Mouse (Mus musculus) stomach, embryonic 15.5 days (tissue): ENCODE measurements around the gene Trim54. TPM values are rescaled to one million over a fixed set of nuclear protein-coding genes. Genes with fewer than 3 reads are reported as not detected.

Source experiments
- ATAC-seq: fragments of 200-750 bp; cut with Nextera tagmentation; 2 replicates; pipeline ENCODE4 v1.8.0; 2017; ENCODE audit warnings: low read depth, moderate number of reproducible peaks, moderate TSS enrichment; ENCODE audit not compliant: insufficient read depth, low FRiP score
- H3K27ac ChIP-seq: fragments of 300-500 bp; sonication (generic); 2 replicates; pipeline ENCODE4 v1.5.1; 2015; ENCODE audit warnings: mild to moderate bottlenecking, inconsistent platforms
- H3K27me3 ChIP-seq: fragments of 300-500 bp; sonication (generic); replicated peaks from 2 replicates; pipeline ENCODE4 v1.6.1; 2015; ENCODE audit warnings: inconsistent platforms
- H3K36me3 ChIP-seq: fragments of 300-500 bp; sonication (generic); 2 replicates; pipeline ENCODE4 v1.6.1; 2015; ENCODE audit warnings: inconsistent platforms
- H3K4me1 ChIP-seq: fragments of 300-500 bp; sonication (generic); 2 replicates; pipeline ENCODE4 v1.6.1; 2015; ENCODE audit warnings: inconsistent platforms
- H3K4me2 ChIP-seq: fragments of 300-500 bp; sonication (generic); 2 replicates; pipeline ENCODE4 v1.6.1; 2015; ENCODE audit warnings: mild to moderate bottlenecking, inconsistent platforms
- H3K4me3 ChIP-seq: fragments of 300-500 bp; sonication (generic); replicated peaks from 2 replicates; pipeline ENCODE4 v1.5.1; 2015; ENCODE audit warnings: inconsistent platforms
- H3K9ac ChIP-seq: fragments of 300-500 bp; sonication (generic); 2 replicates; pipeline ENCODE4 v1.6.1; 2015; ENCODE audit warnings: inconsistent platforms
- H3K9me3 ChIP-seq: fragments of 300-500 bp; sonication (generic); 2 replicates; pipeline ENCODE4 v1.6.1; 2016; ENCODE audit warnings: inconsistent platforms
- WGBS: fragments of 180-500 bp; shearing (Covaris S2); methylation state at CpG from one replicate; pipeline ENCODE4 v1.1.7; 2015; 5-methylcytosine and 5-hydroxymethylcytosine counted together
- polyA plus RNA-seq: library from polyadenylated mRNA; unstranded; fragments of >200 nt; fragmentation: Nextera tagmentation; extraction: Ambion mirVana; gene quantifications from 2 replicates; pipeline ENCODE4 v1.2.1, GENCODE M21; 2015

Trim54 gene
- polyA plus RNA-seq, 1 experiment from 2014 or later = not detected

- Histone ChIP-seq H3K4me3 (no peak overlapping the region), H3K36me3 (no peaks in the 10 kb centered on the region), H3K4me1 (no peaks in the 10 kb centered on the region), H3K27ac (no peak overlapping the region), H3K9me3 (no peaks in the 10 kb centered on the region), H3K4me2 (no peak overlapping the region), H3K27me3 (no peaks in the 10 kb centered on the region; the same call in 1 of the 2 replicates), H3K9ac (no peak overlapping the region)
- WGBS = 28% methylated on average over 10 of the region's 10 CpGs
- no peak for ATAC-seq
Measured at GRCm38 (mm10) chr5:31116912-31117311, 400 bp downstream of the Trim54 start.

GRCm38 (mm10) chr5:31121111-31121510 lies 4.6 kb downstream of the Trim54 start:
- Histone ChIP-seq H3K9me3 (no peaks in the 10 kb centered on the region), H3K4me1 (no peaks in the 10 kb centered on the region), H3K36me3 (no peaks in the 10 kb centered on the region), H3K27ac (no peak overlapping the region), H3K27me3 (no peaks in the 10 kb centered on the region), H3K9ac (no peak overlapping the region), H3K4me3 (no peak overlapping the region), H3K4me2 (no peak overlapping the region)
- no peak for ATAC-seq
- WGBS = 77% methylated on average over 8 of the region's 8 CpGs

GRCm38 (mm10) chr5:31123481-31123880 lies 7.0 kb downstream of the Trim54 start:
- no peaks in the 10 kb centered on the region for H3K4me1 ChIP-seq
- WGBS = 37% methylated on average over 2 of the region's 2 CpGs
- H3K4me3 ChIP-seq = no peak overlapping the region
- ATAC-seq = no peak
- H3K9me3 ChIP-seq = no peaks in the 10 kb centered on the region
- no peak overlapping the region for H3K9ac ChIP-seq
- H3K36me3 ChIP-seq = no peaks in the 10 kb centered on the region
- H3K27me3 ChIP-seq = no peaks in the 10 kb centered on the region
- no peak overlapping the region for H3K4me2 ChIP-seq
- H3K27ac ChIP-seq = no peak overlapping the region

GRCm38 (mm10) chr5:31126050-31126449 lies 9.5 kb downstream of the Trim54 start:
- WGBS = 39% methylated on average over 5 of the region's 5 CpGs

GRCm38 (mm10) chr5:31136730-31137424 lies 20.4 kb downstream of the Trim54 start:
- Histone ChIP-seq H3K4me3 (no peak overlapping the region), H3K27me3 (peaks cover 53% of the 10 kb centered on the region), H3K4me1 (peaks cover 16% of the 10 kb centered on the region), H3K4me2 (peak overlapping the region; percentile 3; the same call in 1 of the 2 replicates), H3K27ac (no peak overlapping the region), H3K36me3 (peaks cover 4% of the 10 kb centered on the region; the same call in 1 of the 2 replicates), H3K9ac (no peak overlapping the region), H3K9me3 (no peaks in the 10 kb centered on the region)
- WGBS = 2% methylated on average over 33 of the region's 33 CpGs
- no peak for ATAC-seq

More at GRCm38 (mm10) chr5:31126050-31126449, 9.5 kb downstream of the Trim54 start:
- Histone ChIP-seq H3K4me3 (no peak overlapping the region), H3K36me3 (no peaks in the 10 kb centered on the region), H3K4me1 (no peaks in the 10 kb centered on the region), H3K9ac (no peak overlapping the region), H3K27ac (no peak overlapping the region), H3K4me2 (no peak overlapping the region), H3K27me3 (no peaks in the 10 kb centered on the region), H3K9me3 (no peaks in the 10 kb centered on the region)
- no peak for ATAC-seq

- Histone ChIP-seq H3K27ac (no peak overlapping the region), H3K27me3 (peaks cover 53% of the 10 kb centered on the region), H3K36me3 (peaks cover 4% of the 10 kb centered on the region; the same call in 1 of the 2 replicates), H3K4me2 (peak overlapping the region; percentile 33), H3K4me1 (peaks cover 16% of the 10 kb centered on the region), H3K9ac (no peak overlapping the region), H3K4me3 (peak overlapping the region; percentile 5; the same call in 1 of the 2 replicates), H3K9me3 (no peaks in the 10 kb centered on the region)
- 2% methylated on average over 13 of the region's 13 CpGs for WGBS
- no peak for ATAC-seq
Measured at GRCm38 (mm10) chr5:31137658-31138057, 21.1 kb downstream of the Trim54 start.

GRCm38 (mm10) chr5:31138241-31138967 lies 21.9 kb downstream of the Trim54 start, which contains the start of gene Ucn:
Gene Ucn (minus strand): TSS chr5:31138829.
- Histone ChIP-seq H3K4me1 (peaks cover 16% of the 10 kb centered on the region), H3K27ac (no peak within 1 kb of the TSS), H3K9me3 (no peaks in the 10 kb centered on the region), H3K9ac (no peak within 1 kb of the TSS), H3K4me3 (peak within 1 kb of the TSS; percentile 5; the same call in 1 of the 2 replicates), H3K4me2 (peak within 1 kb of the TSS; percentile 33), H3K36me3 (peaks cover 4% of the 10 kb centered on the region; the same call in 1 of the 2 replicates), H3K27me3 (peaks cover 53% of the 10 kb centered on the region)
- peak; percentile 31; the same call in 1 of the 2 replicates for ATAC-seq
- 2% methylated on average over 52 of the region's 52 CpGs for WGBS

- Histone ChIP-seq H3K27ac (no peak overlapping the region), H3K4me1 (peaks cover 16% of the 10 kb centered on the region), H3K27me3 (peaks cover 49% of the 10 kb centered on the region), H3K9me3 (no peaks in the 10 kb centered on the region), H3K9ac (no peak overlapping the region), H3K36me3 (peaks cover 6% of the 10 kb centered on the region; the same call in 1 of the 2 replicates), H3K4me3 (0 out of 2 replicates have a peak overlapping the region, but pooled peaks have one; percentile 5), H3K4me2 (peak overlapping the region; percentile 33; the same call in 1 of the 2 replicates)
- ATAC-seq = no peak
- 10% methylated on average over 9 of the region's 9 CpGs for WGBS
Measured at GRCm38 (mm10) chr5:31138968-31139425, 22.5 kb downstream of the Trim54 start.

GRCm38 (mm10) chr5:31149781-31150180 lies 33.3 kb downstream of the Trim54 start:
- H3K9me3 ChIP-seq = no peaks in the 10 kb centered on the region
- H3K27ac ChIP-seq = no peak overlapping the region
- no peaks in the 10 kb centered on the region for H3K27me3 ChIP-seq
- H3K4me3 ChIP-seq = no peak overlapping the region
- no peak overlapping the region for H3K4me2 ChIP-seq
- no peak for ATAC-seq
- H3K9ac ChIP-seq = no peak overlapping the region
- H3K36me3 ChIP-seq = 0 out of 2 replicates have a peak, but pooled peaks cover 4% of the 10 kb centered on the region
- 84% methylated on average over 4 of the region's 4 CpGs for WGBS
- peaks cover 10% of the 10 kb centered on the region; the same call in 1 of the 2 replicates for H3K4me1 ChIP-seq

- no peak overlapping the region for H3K4me3 ChIP-seq
- no peak overlapping the region for H3K4me2 ChIP-seq
- WGBS = 76% methylated on average over 3 of the region's 3 CpGs
- H3K27ac ChIP-seq = no peak overlapping the region
- no peaks in the 10 kb centered on the region for H3K9me3 ChIP-seq
- H3K36me3 ChIP-seq = peaks cover 4% of the 10 kb centered on the region; the same call in 1 of the 2 replicates
- H3K27me3 ChIP-seq = no peaks in the 10 kb centered on the region
- H3K9ac ChIP-seq = no peak overlapping the region
- ATAC-seq = no peak
- peaks cover 10% of the 10 kb centered on the region; the same call in 1 of the 2 replicates for H3K4me1 ChIP-seq
Measured at GRCm38 (mm10) chr5:31151746-31152145, 35.2 kb downstream of the Trim54 start.

- ATAC-seq = no peak
- no peaks in the 10 kb centered on the region for H3K9me3 ChIP-seq
- peaks cover 10% of the 10 kb centered on the region; the same call in 1 of the 2 replicates for H3K4me1 ChIP-seq
- peak overlapping the region; percentile 87 for H3K4me2 ChIP-seq
- H3K4me3 ChIP-seq = peak overlapping the region; percentile 67
- 31% methylated on average over 6 of the region's 6 CpGs for WGBS
- no peaks in the 10 kb centered on the region for H3K27me3 ChIP-seq
- peak overlapping the region; percentile 62 for H3K27ac ChIP-seq
- peak overlapping the region; percentile 73; the same call in 1 of the 2 replicates for H3K9ac ChIP-seq
- peaks cover 22% of the 10 kb centered on the region; the same call in 1 of the 2 replicates for H3K36me3 ChIP-seq
Measured at GRCm38 (mm10) chr5:31153516-31154151, 37.1 kb downstream of the Trim54 start.
